Mouse (Mus musculus) limb, embryonic 15.5 days (tissue): ENCODE results near the gene Ppp1r13l. TPM values are rescaled to one million over a fixed set of nuclear protein-coding genes. Genes with fewer than 3 reads are reported as not detected.

Experiments
- ATAC-seq: fragments of 200-750 bp; cut with Nextera tagmentation; 2 replicates; pipeline ENCODE4 v1.8.0; 2017; ENCODE audit warnings: low read depth, moderate TSS enrichment; ENCODE audit not compliant: insufficient number of reproducible peaks, low FRiP score, low TSS enrichment
- H3K27ac ChIP-seq: fragments of 300-500 bp; sonication (generic); 2 replicates; pipeline ENCODE4 v1.5.1; 2015; ENCODE audit warnings: moderate library complexity, mild to moderate bottlenecking, inconsistent platforms
- H3K27me3 ChIP-seq: fragments of 300-500 bp; sonication (generic); 2 replicates; pipeline ENCODE4 v1.6.1; 2015; ENCODE audit warnings: inconsistent platforms
- H3K36me3 ChIP-seq: fragments of 300-500 bp; sonication (generic); 2 replicates; pipeline ENCODE4 v1.6.1; 2015; ENCODE audit warnings: inconsistent platforms
- H3K4me1 ChIP-seq: fragments of 300-500 bp; sonication (generic); 2 replicates; pipeline ENCODE4 v1.6.1; 2015; ENCODE audit warnings: inconsistent platforms
- H3K4me2 ChIP-seq: fragments of 300-500 bp; sonication (generic); 2 replicates; pipeline ENCODE4 v1.6.1; 2015; ENCODE audit warnings: mild to moderate bottlenecking, inconsistent platforms
- H3K4me3 ChIP-seq: fragments of 300-500 bp; sonication (generic); 2 replicates; pipeline ENCODE4 v1.5.1; 2015; ENCODE audit warnings: mild to moderate bottlenecking, inconsistent platforms
- H3K9ac ChIP-seq: fragments of 300-500 bp; sonication (generic); 2 replicates; pipeline ENCODE4 v1.6.1; 2015; ENCODE audit warnings: inconsistent platforms
- H3K9me3 ChIP-seq: fragments of 300-500 bp; sonication (generic); 2 replicates; pipeline ENCODE4 v1.6.1; 2016; ENCODE audit warnings: inconsistent platforms
- WGBS: fragments of 180-500 bp; shearing (Covaris S2); methylation state at CpG from one replicate; pipeline ENCODE4 v1.1.7; 2015; 5-methylcytosine and 5-hydroxymethylcytosine counted together
- polyA plus RNA-seq: library from polyadenylated mRNA; unstranded; fragments of >200 nt; fragmentation: Nextera tagmentation; extraction: Ambion mirVana; gene quantifications from 2 replicates; pipeline ENCODE4 v1.2.1, GENCODE M21; 2015

Gene Ppp1r13l
- polyA plus RNA-seq, 1 experiment from 2014 or later = 20.0 TPM

DNA sequence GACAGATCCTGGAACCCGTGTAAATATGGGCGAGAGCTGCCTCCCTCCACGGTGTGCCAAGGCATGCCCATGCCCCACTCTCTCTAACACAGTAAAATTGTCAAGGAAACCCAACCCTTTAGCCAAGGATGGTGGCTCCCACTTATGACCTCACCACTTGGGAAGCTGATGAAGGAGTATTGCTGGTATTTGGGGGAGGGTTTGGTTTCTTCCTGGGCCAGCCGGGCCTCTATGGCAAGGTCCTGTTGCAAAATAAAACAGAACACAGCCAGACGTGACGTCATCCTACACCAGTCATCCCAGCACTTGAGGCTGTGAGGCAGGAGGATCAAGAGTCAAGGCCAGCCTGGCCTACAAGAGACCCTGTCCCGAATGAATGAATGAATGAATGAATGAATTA, 21.0 kb upstream of the Ppp1r13l start:
- Histone ChIP-seq H3K4me1 (peaks cover 23% of the 10 kb centered on the region), H3K36me3 (no peaks in the 10 kb centered on the region), H3K4me3 (no peak overlapping the region), H3K27me3 (peaks cover 13% of the 10 kb centered on the region; the same call in 1 of the 2 replicates), H3K9ac (no peak overlapping the region), H3K9me3 (no peaks in the 10 kb centered on the region), H3K27ac (0 out of 2 replicates have a peak overlapping the region, but pooled peaks have one; percentile 18), H3K4me2 (no peak overlapping the region)
- WGBS = 54% methylated on average over 7 of the region's 7 CpGs
- no peak for ATAC-seq

GRCm38 (mm10) chr7:19341250-19341649, 18.3 kb upstream of the Ppp1r13l start:
- 19% methylated on average over 10 of the region's 10 CpGs for WGBS
- Histone ChIP-seq H3K9me3 (no peaks in the 10 kb centered on the region), H3K36me3 (no peaks in the 10 kb centered on the region), H3K27ac (no peak overlapping the region), H3K4me2 (peak overlapping the region; percentile 93), H3K9ac (no peak overlapping the region), H3K27me3 (peaks cover 13% of the 10 kb centered on the region; the same call in 1 of the 2 replicates), H3K4me3 (peak overlapping the region; percentile 46; the same call in 1 of the 2 replicates), H3K4me1 (peaks cover 45% of the 10 kb centered on the region)
- no peak for ATAC-seq

GRCm38 (mm10) chr7:19341761-19342409, 17.7 kb upstream of the Ppp1r13l start:
- Histone ChIP-seq H3K9me3 (no peaks in the 10 kb centered on the region), H3K27ac (peak overlapping the region; percentile 14; the same call in 1 of the 2 replicates), H3K4me3 (peak overlapping the region; percentile 46), H3K36me3 (no peaks in the 10 kb centered on the region), H3K9ac (peak overlapping the region; percentile 41), H3K4me2 (peak overlapping the region; percentile 93), H3K4me1 (peaks cover 48% of the 10 kb centered on the region), H3K27me3 (peaks cover 13% of the 10 kb centered on the region; the same call in 1 of the 2 replicates)
- under 1% methylated on average over 40 of the region's 41 CpGs for whole genome bisulfite sequencing
- ATAC-seq = peak; percentile 25; the same call in 1 of the 2 replicates

- WGBS = under 1% methylated on average over 27 of the region's 27 CpGs
- ATAC-seq = no peak
Observed at GRCm38 (mm10) chr7:19342481-19343027, 17.0 kb upstream of the Ppp1r13l start.

DNA sequence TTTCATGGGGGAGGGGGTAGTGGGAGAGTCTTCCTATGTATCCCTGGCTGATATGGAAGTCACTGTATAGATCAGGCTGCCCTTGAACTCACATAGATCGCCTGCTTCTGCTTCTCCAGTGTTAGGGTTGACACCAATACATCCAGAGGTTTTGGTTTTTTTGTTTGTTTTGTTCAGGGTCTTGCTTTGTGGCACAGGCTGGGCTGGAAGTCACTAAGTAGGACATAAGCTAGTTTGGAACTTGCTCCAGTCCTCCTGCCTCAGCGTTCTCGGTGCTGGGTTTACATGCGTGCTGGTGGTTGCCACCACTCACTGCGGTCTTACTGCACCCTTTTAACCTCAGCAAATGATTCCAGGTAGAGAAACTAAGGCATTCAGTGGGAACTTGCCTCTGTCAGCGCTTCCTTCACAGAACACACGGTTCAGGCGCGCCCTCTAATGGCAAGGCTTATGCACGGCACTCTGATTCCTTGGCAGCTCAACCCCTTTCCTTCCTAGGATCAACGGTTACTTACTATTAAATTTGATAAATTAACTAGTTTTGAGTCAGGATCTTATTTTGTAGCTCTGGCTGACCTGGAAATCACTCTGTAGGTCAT, 16.2 kb upstream of the Ppp1r13l start:
- no peak for ATAC-seq
- Histone ChIP-seq H3K27me3 (peaks cover 13% of the 10 kb centered on the region; the same call in 1 of the 2 replicates), H3K4me1 (peaks cover 48% of the 10 kb centered on the region), H3K4me2 (no peak overlapping the region), H3K9ac (no peak overlapping the region), H3K36me3 (peaks cover 10% of the 10 kb centered on the region), H3K27ac (no peak overlapping the region), H3K4me3 (no peak overlapping the region), H3K9me3 (no peaks in the 10 kb centered on the region)
- WGBS = under 1% methylated on average over 11 of the region's 11 CpGs

More at GRCm38 (mm10) chr7:19342481-19343027, 17.0 kb upstream of the Ppp1r13l start:
- no peaks in the 10 kb centered on the region for H3K9me3 ChIP-seq
- H3K4me2 ChIP-seq = peak overlapping the region; percentile 93
- H3K4me3 ChIP-seq = peak overlapping the region; percentile 46
- H3K9ac ChIP-seq = peak overlapping the region; percentile 41
- peaks cover 48% of the 10 kb centered on the region for H3K4me1 ChIP-seq
- peak overlapping the region; percentile 14; the same call in 1 of the 2 replicates for H3K27ac ChIP-seq
- peaks cover 2% of the 10 kb centered on the region for H3K36me3 ChIP-seq
- peaks cover 13% of the 10 kb centered on the region; the same call in 1 of the 2 replicates for H3K27me3 ChIP-seq

- Histone ChIP-seq H3K9ac (peak within 1 kb of the TSS; percentile 40), H3K27me3 (peaks cover 13% of the 10 kb centered on the region; the same call in 1 of the 2 replicates), H3K4me1 (peaks cover 48% of the 10 kb centered on the region), H3K4me2 (peak within 1 kb of the TSS; percentile 86), H3K9me3 (no peaks in the 10 kb centered on the region), H3K27ac (peak within 1 kb of the TSS; percentile 94), H3K36me3 (peaks cover 20% of the 10 kb centered on the region), H3K4me3 (peak within 1 kb of the TSS; percentile 66)
- WGBS = 23% methylated on average over 12 of the region's 12 CpGs
- no peak for ATAC-seq
Observed at GRCm38 (mm10) chr7:19344237-19344847, 15.2 kb upstream of the Ppp1r13l start, which contains the start of gene Ercc1. Gene Ercc1, plus strand, starts transcription at chr7:19344778.

- ATAC-seq = peak; percentile 92
- peak overlapping the region; percentile 66 for H3K4me3 ChIP-seq
- peaks cover 13% of the 10 kb centered on the region; the same call in 1 of the 2 replicates for H3K27me3 ChIP-seq
- H3K9me3 ChIP-seq = no peaks in the 10 kb centered on the region
- H3K36me3 ChIP-seq = peaks cover 27% of the 10 kb centered on the region
- H3K9ac ChIP-seq = peak overlapping the region; percentile 40
- H3K4me2 ChIP-seq = peak overlapping the region; percentile 86
- under 1% methylated on average over 31 of the region's 31 CpGs for WGBS
- peaks cover 48% of the 10 kb centered on the region for H3K4me1 ChIP-seq
- H3K27ac ChIP-seq = peak overlapping the region; percentile 94
Observed at GRCm38 (mm10) chr7:19344938-19345471, 14.5 kb upstream of the Ppp1r13l start.

- peaks cover 66% of the 10 kb centered on the region for H3K36me3 ChIP-seq
- ATAC-seq = no peak
- no peaks in the 10 kb centered on the region for H3K9me3 ChIP-seq
- no peaks in the 10 kb centered on the region for H3K27me3 ChIP-seq
- no peak overlapping the region for H3K4me3 ChIP-seq
- no peak overlapping the region for H3K9ac ChIP-seq
- 86% methylated on average over 13 of the region's 13 CpGs for WGBS
- H3K4me2 ChIP-seq = no peak overlapping the region
- H3K27ac ChIP-seq = no peak overlapping the region
- peaks cover 18% of the 10 kb centered on the region for H3K4me1 ChIP-seq
Observed at GRCm38 (mm10) chr7:19349188-19349915, 10.2 kb upstream of the Ppp1r13l start.

GRCm38 (mm10) chr7:19350221-19350620, 9.3 kb upstream of the Ppp1r13l start:
- Histone ChIP-seq H3K9ac (no peak overlapping the region), H3K27me3 (no peaks in the 10 kb centered on the region), H3K27ac (no peak overlapping the region), H3K36me3 (peaks cover 74% of the 10 kb centered on the region), H3K9me3 (no peaks in the 10 kb centered on the region), H3K4me1 (peaks cover 13% of the 10 kb centered on the region), H3K4me2 (no peak overlapping the region), H3K4me3 (no peak overlapping the region)
- ATAC-seq = no peak
- 95% methylated on average over 8 of the region's 8 CpGs for WGBS

- Histone ChIP-seq H3K36me3 (peaks cover 72% of the 10 kb centered on the region), H3K9me3 (no peaks in the 10 kb centered on the region), H3K4me3 (no peak overlapping the region), H3K27me3 (no peaks in the 10 kb centered on the region), H3K27ac (no peak overlapping the region), H3K4me1 (peaks cover 11% of the 10 kb centered on the region), H3K4me2 (no peak overlapping the region), H3K9ac (no peak overlapping the region)
- no peak for ATAC-seq
- WGBS = 90% methylated on average over 5 of the region's 5 CpGs
Observed at GRCm38 (mm10) chr7:19354991-19355390, 4.6 kb upstream of the Ppp1r13l start.

DNA sequence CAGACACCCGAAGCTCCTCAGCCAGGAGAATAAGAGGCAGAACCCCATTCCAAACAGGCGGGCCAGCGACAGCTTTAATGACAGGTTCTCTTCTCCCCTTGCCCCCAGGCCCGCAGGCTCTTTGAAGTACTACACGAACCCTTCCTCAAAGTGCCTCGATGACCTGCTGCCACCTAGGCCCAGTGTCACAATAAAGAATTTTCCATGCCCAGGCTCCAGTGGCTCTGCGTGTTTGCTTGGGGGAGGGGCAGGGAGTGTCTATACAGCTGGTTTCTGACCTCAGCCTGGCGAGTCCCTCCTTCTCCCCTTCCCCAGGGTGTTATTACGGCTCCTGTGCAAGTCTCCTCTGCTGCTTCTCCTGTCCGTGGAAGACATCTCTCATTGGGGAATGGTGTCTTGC, 3.2 kb upstream of the Ppp1r13l start:
- peaks cover 62% of the 10 kb centered on the region for H3K36me3 ChIP-seq
- WGBS = 61% methylated on average over 10 of the region's 10 CpGs

More for the DNA sequence above, 3.2 kb upstream of the Ppp1r13l start:
- Histone ChIP-seq H3K9ac (no peak overlapping the region), H3K4me3 (no peak overlapping the region), H3K27me3 (no peaks in the 10 kb centered on the region), H3K9me3 (no peaks in the 10 kb centered on the region), H3K27ac (no peak overlapping the region), H3K4me1 (peaks cover 20% of the 10 kb centered on the region), H3K4me2 (no peak overlapping the region)
- ATAC-seq = no peak
